Mouse (Mus musculus) cerebellum, postnatal 25 days (tissue): Measurements from ENCODE around the gene Senp1.
A peak's percentile ranks its signal among the peaks of the same experiment; 100 is the strongest.

ENCODE experiments used
- DNase-seq, 2 experiments: peaks; one replicate each; pipeline ENCODE4 v3.0.0; 2021; ENCODE audit warnings: mixed read lengths in 2 of 2

Senp1 gene

DNA sequence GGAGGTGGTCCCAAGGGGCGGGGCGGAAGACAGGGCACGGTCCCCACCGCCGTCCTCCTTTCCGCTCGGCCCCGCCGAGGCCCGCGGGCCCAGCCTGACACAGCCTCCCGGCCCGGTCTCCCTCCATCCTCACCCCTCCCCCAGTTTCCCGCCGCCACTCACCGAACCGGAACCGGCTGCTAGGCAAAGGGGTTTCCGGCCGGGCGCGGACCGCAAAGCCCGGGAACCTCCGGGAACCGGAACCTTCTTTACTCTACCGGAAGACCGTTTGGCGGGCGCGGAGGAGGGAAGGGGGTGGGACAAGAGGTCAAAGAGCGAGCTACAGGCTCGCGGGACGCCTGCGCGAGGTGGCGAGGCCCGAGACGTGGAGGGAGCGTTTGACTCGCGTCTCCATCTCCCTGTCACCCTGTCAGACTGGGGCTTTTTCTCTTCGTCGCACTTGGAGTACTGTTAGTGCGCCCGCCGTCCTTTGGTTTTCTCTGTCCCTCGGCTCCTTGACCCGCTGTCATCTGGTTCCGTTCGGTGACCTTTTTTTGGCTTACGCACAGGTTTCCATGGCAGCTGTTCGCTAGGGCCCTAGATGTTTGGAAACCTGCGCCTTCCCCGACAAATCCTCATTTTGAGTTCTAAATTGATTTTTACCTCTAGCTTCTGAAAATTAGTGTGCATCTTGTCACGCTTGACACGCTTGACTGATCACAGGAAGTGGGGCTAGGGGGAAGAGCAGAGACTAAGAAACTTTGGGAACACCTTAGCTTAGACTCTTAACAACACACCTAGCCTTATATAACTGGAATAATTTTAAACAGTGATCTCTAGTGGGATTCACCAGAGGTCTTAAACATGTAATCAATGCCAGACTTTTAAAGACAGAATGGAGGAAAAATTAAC, at the start of gene Senp1:
TSS of gene Senp1 (minus strand) at position 624 of the 891 bp plus-strand sequence.
- peak; percentile 93 to 95 for DNase-seq

DNA sequence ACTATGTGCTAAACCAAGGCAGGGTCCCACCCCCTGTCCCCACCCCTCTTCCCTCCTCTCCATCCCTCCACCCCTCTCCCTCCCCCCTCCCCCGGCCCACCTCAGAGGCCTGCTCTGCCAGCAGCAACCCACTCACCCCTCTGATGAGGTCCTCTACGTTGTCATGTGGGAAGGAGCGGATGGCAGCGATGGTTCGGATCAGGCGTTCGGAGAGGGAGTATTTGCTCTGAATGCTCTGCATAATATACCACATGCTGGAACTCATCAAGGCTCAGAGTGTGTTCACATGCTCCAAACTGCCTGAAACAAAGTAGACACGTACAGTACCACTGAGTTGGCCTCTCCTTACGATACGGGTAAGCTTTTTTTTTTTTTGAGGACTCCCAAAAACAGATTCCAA, 49.0 kb upstream of the Senp1 start:
- DNase-seq: no peak

DNA sequence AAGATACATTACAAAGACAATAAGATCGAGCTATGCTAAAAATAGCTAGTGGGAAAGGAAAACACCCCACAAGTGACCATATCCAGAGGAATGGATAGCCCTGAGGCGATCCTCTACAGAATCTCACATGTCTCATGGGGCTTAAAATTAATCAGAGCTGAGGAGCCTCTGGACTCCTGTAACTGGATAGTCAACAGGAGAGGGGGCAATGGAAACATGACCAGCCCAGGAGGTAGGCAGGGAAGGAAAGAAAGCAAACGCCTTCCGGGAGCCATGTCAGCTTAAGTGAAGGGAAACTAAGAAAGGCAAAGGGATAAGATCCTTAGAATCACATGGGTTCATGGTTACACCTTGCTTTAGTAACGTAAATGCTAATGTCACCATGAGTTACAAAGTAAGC, 47.3 kb upstream of the Senp1 start:
- DNase-seq: no peak

DNA sequence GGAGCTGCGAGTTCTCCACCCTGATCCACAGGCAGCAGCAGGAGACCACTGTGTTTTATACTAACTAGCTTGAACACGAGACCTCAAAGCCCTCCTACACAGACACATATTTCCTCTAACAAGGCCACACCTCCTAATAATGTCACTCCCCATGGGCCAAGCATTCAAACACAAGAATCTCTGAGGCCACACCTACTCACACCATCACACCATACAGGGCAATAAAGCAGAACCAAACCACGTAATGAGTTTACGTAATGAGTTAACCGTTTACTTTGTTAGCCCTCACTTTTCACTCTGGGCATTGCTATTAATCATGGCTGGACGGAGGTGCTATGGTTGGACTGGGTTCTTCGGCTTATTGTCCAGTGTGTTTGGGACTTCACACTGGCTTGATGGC, 46.2 kb upstream of the Senp1 start:
- DNase-seq: no peak

DNA sequence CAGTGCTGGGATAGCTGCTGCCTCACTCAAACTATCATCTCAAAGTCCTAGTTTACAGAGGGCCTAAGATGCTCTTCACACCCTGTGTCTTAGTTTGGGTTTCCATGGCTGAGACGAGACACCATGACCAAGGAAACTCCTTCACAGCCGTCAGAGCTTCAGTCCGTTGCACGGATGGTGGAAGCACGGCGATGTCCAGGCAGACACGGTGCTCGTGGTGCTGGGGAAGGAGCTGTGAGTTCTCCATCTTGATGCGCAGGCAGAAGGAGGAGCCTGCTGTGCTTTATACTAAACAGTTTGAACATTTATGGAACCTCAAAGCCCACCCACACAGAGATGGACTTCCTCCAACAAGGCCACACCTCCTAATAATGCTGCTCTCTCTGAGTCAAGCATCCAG, 43.3 kb upstream of the Senp1 start:
- DNase-seq: no peak

DNA sequence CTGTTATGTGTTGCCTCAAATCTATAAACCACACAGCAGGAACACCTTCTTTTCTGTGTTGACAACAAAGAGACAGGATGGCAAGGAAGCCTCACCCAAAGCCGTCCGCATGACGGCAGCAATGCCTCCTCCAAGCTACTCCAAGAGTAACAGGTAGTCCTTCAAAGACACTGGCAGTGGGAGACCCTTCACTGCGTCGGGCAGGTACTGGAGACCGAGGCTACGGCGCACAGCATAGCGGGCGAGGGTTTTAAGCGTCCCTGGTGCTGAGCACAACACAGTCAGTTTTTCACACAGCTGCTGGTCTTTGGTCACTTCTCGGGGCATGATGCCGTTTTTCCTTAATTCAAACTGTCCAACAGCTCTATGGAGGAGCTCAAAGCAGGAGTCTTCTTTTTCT, 42.1 kb upstream of the Senp1 start:
- no peak for DNase-seq

DNA sequence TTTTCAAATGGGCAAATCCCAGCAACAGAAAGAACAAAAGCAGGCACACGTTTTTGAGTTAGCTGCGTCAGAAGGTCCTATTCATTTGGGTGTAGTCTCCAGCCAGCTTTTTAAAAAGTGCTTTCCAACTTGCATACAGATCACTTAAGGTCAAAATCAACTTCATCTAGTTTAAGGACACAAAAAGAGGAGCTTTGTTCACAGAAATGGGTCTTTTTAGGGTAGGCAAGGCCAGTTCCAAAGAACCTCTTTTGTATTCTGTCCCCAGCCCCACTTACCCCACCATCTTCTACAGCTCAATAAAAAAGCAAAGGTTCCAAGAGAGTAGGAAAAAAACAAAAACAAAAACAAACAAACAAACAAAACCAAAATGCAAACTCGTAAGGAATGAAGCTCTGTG, 41.1 kb upstream of the Senp1 start:
- no peak for DNase-seq

DNA sequence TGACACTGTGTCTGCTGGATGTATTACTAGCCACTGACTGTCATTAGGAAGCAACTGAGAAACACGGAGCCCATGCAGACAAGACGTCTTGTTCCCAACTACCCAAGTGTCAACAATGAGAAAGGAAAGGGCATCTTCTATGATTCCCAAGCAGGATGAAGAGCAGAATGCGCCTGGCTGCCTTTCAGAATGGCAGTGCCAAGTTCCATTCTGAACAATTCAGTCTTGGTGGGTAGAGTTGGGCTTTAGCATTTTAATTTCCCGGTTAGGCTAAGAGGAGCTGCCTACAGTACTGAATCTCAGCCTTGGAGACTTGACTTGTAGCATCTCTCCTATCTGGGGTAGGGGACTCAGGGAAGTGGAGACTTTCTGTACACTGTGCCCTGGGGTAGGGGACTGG, 40.5 kb upstream of the Senp1 start:
- no peak for DNase-seq

DNA sequence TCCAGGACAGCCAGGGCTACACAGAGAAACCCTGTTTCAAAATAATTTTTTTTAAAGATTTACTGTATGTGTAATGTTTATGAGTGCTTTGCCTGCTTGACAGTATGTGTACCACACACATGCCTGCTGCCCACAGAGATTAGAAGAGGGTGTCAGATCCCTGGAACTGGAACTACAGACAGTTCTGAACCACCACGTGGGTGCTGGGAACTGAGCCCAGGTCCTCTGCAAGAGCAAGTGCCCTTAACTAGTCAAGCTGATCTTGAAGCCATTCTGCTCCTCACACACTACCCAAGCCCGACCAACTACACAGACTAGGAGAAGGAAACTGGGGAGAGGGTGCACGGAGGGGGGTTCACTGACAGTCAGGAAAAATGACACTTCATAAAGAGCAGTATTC, 39.9 kb upstream of the Senp1 start:
- no peak for DNase-seq

DNA sequence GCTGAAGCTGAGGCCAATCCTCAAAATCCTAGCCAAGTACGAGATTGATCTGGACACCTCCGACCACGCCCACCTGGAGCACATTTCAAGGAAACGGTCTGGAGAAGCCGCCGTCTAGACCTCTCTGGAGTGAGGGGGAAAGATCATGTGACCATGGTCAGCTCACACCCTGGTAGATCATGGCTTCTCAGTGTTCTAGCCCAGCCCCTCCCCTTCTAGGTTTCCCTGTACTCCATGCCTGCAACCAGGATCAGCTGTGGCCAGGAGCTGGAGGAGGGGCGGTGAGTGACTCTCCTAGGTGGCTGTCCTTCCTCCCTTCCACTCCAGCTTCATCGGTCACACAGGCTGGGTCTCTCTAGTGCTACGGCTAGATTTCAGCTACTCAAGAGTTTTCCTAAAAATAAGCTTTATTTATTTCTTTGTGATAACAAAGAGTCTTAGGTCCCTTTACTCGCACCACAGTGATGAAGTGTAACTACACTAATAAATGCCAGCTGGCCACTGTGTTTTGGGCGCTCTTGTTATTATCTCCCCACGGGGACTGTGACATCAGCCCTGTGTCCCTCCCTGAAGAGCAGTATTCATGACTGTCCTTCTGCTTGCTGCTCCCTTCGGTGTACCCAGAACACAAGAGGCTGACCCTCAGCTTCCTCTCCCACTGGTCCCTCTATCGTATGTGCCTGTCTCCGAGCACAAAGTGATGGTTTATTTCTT, 38.6 kb upstream of the Senp1 start:
- no peak for DNase-seq

DNA sequence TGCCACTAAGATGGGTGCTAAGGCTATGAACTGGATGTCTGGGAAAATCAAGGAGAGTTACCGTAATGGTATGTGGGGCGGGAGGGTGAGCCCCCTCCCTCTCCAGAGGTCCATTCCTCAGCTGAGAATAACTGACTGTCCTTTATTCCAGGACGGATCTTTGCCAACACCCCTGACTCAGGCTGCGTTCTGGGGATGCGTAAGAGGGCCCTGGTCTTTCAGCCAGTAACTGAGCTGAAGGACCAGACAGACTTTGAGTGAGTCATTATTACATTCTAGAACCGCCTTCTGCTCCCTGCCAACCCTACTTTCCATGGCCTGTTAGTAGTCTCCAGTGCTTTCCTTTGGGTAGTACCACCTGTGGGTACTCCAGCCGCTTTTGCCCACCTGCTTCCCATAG, 37.9 kb upstream of the Senp1 start:
- no peak for DNase-seq

DNA sequence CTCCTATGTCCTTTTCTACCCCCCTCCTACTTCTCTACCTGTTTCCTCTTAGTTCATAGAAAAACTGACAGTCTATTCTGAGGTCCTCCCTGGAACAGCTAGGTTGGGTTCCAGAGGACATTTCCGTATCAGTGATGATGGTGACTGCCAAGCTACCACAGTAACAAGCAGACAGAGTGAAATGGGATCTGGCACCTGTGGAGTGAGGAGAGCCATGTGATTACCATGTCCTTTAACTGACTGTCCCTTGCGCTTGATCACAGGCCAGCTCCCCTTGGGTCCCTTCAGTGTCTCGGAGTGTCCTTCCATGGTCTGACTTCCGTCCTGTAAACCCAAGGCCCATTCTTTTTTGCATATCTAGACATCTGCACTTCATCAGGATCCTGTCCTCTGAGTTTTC, 37.5 kb upstream of the Senp1 start:
- no peak for DNase-seq

DNA sequence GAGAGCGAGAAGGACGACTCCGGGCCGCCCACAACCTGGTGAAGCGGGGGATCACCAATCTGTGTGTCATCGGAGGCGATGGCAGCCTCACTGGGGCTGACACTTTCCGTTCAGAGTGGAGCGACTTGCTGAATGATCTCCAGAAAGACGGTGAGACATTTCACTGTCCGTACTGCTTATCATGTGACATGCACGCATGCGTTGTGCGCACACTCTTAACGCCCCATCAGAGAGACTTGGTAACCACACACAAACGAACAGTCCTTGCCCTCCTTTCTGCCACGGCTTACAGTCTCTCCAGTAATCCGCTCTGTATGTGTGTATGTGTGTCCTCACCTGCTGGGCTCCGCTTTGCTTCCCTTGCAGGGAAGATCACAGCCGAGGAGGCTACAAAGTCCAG, 27.3 kb upstream of the Senp1 start:
- no peak for DNase-seq

DNA sequence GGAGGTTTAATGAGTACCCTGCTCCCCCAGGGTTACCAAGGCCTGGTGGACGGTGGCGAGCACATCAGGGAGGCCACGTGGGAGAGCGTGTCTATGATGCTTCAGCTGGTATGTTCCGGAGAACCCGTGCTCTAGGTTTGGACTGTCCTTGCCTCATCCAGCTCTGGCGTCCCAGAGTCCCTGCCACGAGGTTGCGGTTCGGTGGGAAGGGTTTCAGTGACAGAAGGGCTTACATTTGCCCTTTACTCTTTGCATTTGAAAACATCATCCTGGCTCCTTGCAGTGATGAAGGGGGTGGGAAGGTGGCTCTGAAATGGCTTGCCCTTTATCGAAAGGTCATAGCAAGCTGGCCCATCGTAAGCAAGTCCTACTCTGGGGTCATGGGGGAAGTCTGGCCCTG, 25.8 kb upstream of the Senp1 start:
- DNase-seq: no peak

DNA sequence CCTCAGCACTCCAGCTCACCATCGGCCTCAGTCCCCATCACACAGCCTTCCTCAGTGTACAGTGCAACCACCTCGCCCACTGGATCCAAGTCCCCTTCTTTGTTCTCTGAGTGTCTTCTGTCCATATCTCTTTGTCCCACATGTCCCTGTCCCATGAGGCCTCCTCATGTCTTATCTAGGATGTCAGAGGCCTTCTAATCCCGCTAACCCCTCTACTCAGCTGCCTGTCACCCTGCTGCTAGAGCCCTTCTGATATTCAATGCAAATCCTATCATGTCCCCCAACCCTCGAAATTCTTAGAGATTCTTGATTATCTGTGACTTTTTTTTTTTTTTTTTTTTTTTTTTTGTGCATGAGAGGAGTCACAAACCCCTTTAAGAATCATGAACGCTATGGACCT, 22.7 kb upstream of the Senp1 start:
- no peak for DNase-seq

DNA sequence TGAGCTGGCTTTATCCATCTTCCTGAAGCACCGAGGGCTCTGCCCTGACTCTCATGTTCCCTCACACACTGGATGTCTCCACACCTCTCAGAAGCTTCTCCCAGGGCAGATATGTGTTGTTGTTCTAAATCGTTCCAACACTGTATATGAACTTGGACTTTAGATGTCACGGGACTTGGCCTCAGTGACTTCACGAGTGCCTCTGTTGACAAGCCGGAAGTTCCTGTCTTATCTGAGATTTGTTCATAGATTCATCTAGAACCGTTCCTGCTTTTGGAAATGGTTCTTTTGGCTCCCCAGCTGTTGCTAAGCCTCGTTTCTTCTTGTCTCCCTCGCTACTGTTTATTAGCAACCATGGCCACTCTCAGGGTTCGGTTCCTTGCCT, 22.2 kb upstream of the Senp1 start:
- no peak for DNase-seq

DNA sequence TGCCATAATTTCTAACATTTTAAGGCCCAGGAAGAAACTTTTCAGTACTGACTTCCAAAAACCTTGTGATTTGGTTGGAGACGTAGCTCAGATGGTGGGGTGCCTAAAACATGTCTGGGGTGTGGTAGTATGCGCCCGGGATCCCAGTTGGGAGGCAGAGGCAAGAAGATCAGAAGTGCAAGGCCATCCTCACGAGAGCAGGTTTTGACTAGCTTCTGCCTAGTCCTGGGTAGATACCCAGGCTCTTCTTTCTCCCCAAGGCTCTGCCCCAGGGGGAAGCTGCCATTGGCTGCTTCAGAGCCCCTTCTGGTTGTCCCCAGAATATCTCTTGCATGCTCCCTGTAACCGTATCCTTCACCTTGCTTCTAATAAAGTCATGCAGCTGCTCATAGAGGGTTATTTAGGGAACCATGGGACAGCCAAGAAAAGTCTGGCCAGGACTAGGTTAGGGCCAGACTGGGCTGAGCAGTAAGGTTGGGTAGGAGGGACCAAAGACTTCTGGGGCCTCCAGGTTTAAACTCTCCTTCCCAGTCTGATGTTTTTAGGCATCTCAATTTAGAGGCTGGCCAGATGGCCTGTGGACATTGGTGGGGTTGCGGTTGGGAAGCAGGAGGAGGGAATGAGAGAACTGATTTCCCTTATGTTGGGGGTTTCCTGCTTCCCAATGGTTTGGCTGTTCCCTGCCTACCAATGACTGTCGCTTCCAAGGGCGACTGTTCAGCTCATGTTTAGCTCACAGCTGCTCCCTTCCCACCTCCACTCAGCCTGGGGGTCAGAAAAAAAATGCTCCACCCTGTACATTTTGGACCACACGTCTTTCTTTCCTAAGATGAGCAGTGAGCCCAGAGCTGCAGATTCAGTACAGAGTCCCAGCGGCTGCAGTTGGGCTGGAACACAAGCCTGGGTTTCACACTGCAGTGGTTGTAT, 21.6 kb upstream of the Senp1 start:
- no peak for DNase-seq

DNA sequence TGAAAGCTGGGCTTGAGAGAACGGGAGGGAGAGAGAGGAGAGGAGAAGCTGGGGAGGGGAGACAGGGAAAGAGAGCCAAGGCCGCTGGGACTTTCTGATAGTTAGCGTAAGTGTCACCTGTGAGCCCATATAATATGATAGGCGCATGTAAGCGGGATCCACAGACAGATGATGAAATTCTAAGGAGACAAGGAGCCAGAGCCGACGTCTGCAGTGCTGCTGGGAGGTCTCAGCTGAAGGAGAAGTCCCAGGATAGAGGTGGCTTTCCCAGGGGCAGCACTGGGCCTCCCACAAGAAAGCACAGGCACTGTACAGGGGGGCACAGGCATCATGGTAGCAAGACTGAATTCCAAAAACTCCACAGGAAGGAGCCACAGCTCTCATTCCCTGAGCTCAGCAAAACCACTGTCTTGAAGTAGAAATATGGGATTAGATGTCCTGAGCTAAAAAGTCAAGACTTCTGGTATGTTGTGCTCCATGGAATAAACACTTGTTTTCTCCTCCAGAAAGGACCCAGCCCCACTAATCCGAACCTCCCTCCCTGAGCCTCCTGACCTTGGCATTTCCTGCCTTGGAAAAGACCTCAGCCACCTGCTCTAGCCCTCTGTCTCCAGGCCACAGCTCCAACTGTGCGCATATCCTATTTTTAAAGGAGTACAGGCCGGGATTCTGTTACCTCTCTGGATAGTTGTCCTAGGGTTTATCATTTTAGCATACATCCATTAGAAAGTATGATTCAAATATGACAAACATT, 20.7 kb upstream of the Senp1 start:
- peak; percentile 50 to 58 for DNase-seq

DNA sequence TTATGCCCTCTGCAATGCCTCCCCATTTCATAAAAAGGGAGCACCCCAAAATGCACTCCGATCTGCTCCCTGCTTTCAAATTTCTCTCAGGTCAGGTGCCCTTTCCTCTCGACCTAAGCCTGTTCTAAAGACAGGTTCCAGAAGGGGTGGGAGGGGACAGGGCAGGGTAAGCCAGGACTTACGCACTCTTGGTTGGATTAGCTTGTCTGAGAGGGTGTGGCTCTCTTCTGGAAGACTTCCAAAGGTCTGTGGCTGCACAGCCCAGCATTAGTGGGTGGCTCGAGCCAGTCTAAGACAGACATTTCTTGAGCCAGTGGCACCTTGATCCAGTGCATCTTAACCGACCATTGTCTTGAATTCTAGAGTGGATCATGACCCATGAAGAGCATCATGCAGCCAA, 18.2 kb upstream of the Senp1 start:
- DNase-seq: no peak

DNA sequence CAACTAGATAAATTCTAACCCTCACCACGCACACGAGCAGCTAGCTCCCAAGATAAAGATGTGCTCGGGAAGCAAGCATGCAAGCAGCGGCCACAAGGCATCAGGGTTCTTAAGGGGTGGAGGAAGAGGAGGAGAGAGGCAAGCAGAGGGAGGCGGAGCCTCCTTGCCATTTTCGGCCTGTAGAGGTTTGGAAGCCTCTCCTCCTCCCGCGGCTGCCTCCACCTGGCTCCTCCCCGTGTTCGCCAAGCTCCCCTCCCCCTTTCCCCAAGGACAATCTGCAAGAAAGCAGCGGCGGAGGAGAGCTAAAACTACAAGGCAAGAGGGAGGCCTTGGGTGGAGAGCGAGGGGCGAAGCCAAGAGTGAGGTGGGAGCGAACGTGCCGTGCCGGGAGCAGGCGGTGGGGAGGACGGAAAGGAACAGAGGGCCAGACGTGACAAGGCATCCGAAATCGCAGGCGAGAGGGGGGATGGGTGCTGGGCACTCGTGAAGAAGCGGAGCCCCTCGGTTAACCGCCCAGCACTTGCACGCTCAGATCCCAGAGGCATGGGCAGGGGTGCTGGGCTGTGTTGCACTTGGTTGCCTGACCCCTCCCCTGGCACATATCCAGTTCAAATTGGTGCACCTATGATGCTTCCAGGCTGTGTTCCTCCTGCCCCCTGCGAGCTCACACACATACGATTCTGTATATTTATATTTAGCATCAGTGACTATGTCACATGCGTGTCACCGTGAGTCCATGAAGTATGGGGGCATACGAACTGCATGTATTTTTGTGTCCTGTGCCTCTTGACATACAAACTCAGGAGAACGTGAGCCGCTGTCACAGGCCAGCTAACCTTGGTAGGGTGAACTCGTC, 15.0 kb upstream of the Senp1 start:
- peak; percentile 91 to 92 for DNase-seq

DNA sequence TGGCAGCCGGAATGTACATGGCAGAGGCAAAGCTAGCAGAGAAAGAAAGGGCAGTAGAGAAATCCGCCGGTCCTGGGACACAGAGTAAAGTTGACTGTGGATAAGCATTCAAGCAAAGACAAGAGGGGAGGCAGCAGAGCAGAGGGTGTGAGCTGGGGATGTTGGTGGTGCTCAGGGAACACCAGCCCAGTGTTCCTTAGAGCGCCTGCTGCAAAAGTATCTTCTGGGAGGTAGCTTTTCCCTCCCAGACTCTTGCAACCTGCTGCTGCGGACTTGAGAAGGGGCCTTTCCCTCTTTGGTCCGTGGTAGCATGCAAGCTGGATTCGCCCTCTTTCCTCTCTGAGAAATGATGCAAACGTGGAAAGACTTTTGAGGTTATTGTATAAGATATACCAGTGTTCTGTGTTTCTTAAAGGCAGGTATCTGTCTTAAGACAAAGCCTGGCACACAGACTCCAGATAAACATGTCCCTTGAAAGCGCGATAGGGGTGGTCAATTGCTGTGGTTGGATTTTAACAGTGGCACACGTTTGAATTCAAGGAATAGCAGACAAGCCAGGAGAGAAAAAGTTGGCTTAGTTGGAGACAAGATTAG, 14.3 kb upstream of the Senp1 start:
- DNase-seq: no peak
